Mouse (Mus musculus) mature B cell (primary cell): Measurements from ENCODE around the gene Gins1.
"Not testable (repeated sequence)": the region's sequence is repeated elsewhere in the genome, so short reads cannot be mapped to it uniquely, and the experiment has no call there.

ENCODE experiments used
- in situ Hi-C: fragments of 300-500 bp; cut with MboI; formaldehyde crosslinking; loops from 2 replicates; pipeline ENCODE4 v1.14.3; 2019

Gins1 gene

GRCm38 (mm10) chr2:150909429-150910039 lies 4.3 kb downstream of the Gins1 start:
- in situ Hi-C loops = loop anchor here (25.0 kb wide), 1 partner anchor 772 kb away; the partner anchor contains the start of gene Zfp120

- in situ Hi-C loops = loop anchor here (25.0 kb wide), 1 partner anchor 773 kb away; the partner anchor contains the start of gene Zfp120
Observed at GRCm38 (mm10) chr2:150910295-150910881, 5.2 kb downstream of the Gins1 start.

GRCm38 (mm10) chr2:150914781-150915515 lies 9.7 kb downstream of the Gins1 start:
- in situ Hi-C loops = loop anchor here (25.0 kb wide), 1 partner anchor 778 kb away; the partner anchor contains the start of gene Zfp120

- in situ Hi-C loops = loop anchor here (25.0 kb wide), 1 partner anchor 778 kb away; the partner anchor contains the start of gene Zfp120
Observed at GRCm38 (mm10) chr2:150915786-150916185, 10.6 kb downstream of the Gins1 start.

GRCm38 (mm10) chr2:150918720-150919119 lies 13.5 kb downstream of the Gins1 start:
- in situ Hi-C loops = loop anchor here (25.0 kb wide), 1 partner anchor 781 kb away; the partner anchor contains the start of gene Zfp120

GRCm38 (mm10) chr2:150920543-150920942 lies 15.3 kb downstream of the Gins1 start:
- in situ Hi-C loops = loop anchor here (25.0 kb wide), 1 partner anchor 783 kb away; the partner anchor contains the start of gene Zfp120

- in situ Hi-C loops = loop anchor here (25.0 kb wide), 1 partner anchor 784 kb away; the partner anchor contains the start of gene Zfp120
Observed at GRCm38 (mm10) chr2:150921697-150922096, 16.5 kb downstream of the Gins1 start.

- in situ Hi-C loops = loop anchor here (25.0 kb wide), 1 partner anchor 785 kb away; the partner anchor contains the start of gene Zfp120
Observed at GRCm38 (mm10) chr2:150922165-150922564, 17.0 kb downstream of the Gins1 start.

- in situ Hi-C loops = loop anchor here (25.0 kb wide), 1 partner anchor 786 kb away; the partner anchor contains the start of gene Zfp120
Observed at GRCm38 (mm10) chr2:150923026-150923425, 17.8 kb downstream of the Gins1 start.

- in situ Hi-C loops = loop anchor here (25.0 kb wide), 1 partner anchor 786 kb away; the partner anchor contains the start of gene Zfp120
Observed at GRCm38 (mm10) chr2:150923505-150923904, 18.3 kb downstream of the Gins1 start.

- in situ Hi-C loops = no loop called here
Observed at GRCm38 (mm10) chr2:150927038-150927720, 22.0 kb downstream of the Gins1 start.

- in situ Hi-C loops = no loop called here
Observed at GRCm38 (mm10) chr2:150929156-150929555, 24.0 kb downstream of the Gins1 start.

- in situ Hi-C loops = no loop called here
Observed at GRCm38 (mm10) chr2:150930806-150931205, 25.6 kb downstream of the Gins1 start.

GRCm38 (mm10) chr2:150933482-150933881 lies 28.3 kb downstream of the Gins1 start:
- in situ Hi-C loops = no loop called here

- in situ Hi-C loops = no loop called here
Observed at GRCm38 (mm10) chr2:150934659-150935058, 29.5 kb downstream of the Gins1 start.

- in situ Hi-C loops = no loop called here
Observed at GRCm38 (mm10) chr2:150944017-150944416, 38.8 kb downstream of the Gins1 start.

- in situ Hi-C loops = not testable (repeated sequence)
Observed at GRCm38 (mm10) chr2:150947341-150947740, 42.1 kb downstream of the Gins1 start.

GRCm38 (mm10) chr2:150947880-150948611 lies 42.8 kb downstream of the Gins1 start:
- in situ Hi-C loops = not testable (repeated sequence)

- in situ Hi-C loops = no loop called here
Observed at GRCm38 (mm10) chr2:150948786-150949185, 43.6 kb downstream of the Gins1 start.

GRCm38 (mm10) chr2:150949652-150950051 lies 44.5 kb downstream of the Gins1 start:
- in situ Hi-C loops = no loop called here

- in situ Hi-C loops = no loop called here
Observed at GRCm38 (mm10) chr2:150950056-150950455, 44.9 kb downstream of the Gins1 start.
